Mouse (Mus musculus) forebrain, postnatal 0 days (tissue): ENCODE measurements around the gene Pnpla5. TPM values are rescaled to one million over a fixed set of nuclear protein-coding genes. Genes with fewer than 3 reads are reported as not detected.

Experiments used
- ATAC-seq: fragments of 200-750 bp; cut with Nextera tagmentation; 2 replicates; pipeline ENCODE4 v1.8.0; 2017; ENCODE audit warnings: mild to moderate bottlenecking, moderate library complexity
- DNase-seq: peaks from one replicate; pipeline ENCODE4 v3.0.0-alpha.2; 2015
- H3K27ac ChIP-seq: fragments of 300-500 bp; sonication (generic); 2 replicates; pipeline ENCODE4 v1.5.1; 2014; ENCODE audit warnings: low read depth, mild to moderate bottlenecking, antibody characterized with exemption, low read length, moderate library complexity, mixed read lengths
- H3K27me3 ChIP-seq: fragments of 300-500 bp; sonication (generic); 2 replicates; pipeline ENCODE4 v1.6.1; 2014; ENCODE audit warnings: mild to moderate bottlenecking, low read length, mixed read lengths; ENCODE audit not compliant: insufficient read depth
- H3K36me3 ChIP-seq: fragments of 300-500 bp; sonication (generic); 2 replicates; pipeline ENCODE4 v1.6.1; 2014; ENCODE audit warnings: mild to moderate bottlenecking, moderate library complexity; ENCODE audit not compliant: insufficient read depth
- H3K4me1 ChIP-seq: fragments of 300-500 bp; sonication (generic); 2 replicates; pipeline ENCODE4 v1.6.1; 2014; ENCODE audit warnings: antibody characterized with exemption; ENCODE audit not compliant: insufficient read depth
- H3K4me2 ChIP-seq: fragments of 300-500 bp; sonication (generic); 2 replicates; pipeline ENCODE4 v1.6.1; 2014; ENCODE audit warnings: low read depth, mild to moderate bottlenecking, moderate library complexity
- H3K4me3 ChIP-seq: fragments of 300-500 bp; sonication (generic); 2 replicates; pipeline ENCODE4 v1.5.1; 2014; ENCODE audit warnings: low read depth, low read length, mixed read lengths
- H3K9ac ChIP-seq: fragments of 300-500 bp; sonication (generic); 2 replicates; pipeline ENCODE4 v1.6.1; 2014; ENCODE audit warnings: mild to moderate bottlenecking
- H3K9me3 ChIP-seq: fragments of 300-500 bp; sonication (generic); 2 replicates; pipeline ENCODE4 v1.6.1; 2016; ENCODE audit warnings: low read length
- CTCF ChIP-seq: sonication (generic); IDR thresholded peaks from 2 replicates; pipeline ENCODE4 v1.5.1; 2016; ENCODE audit warnings: antibody characterized with exemption, control low read depth, low read depth
- WGBS: fragments of 180-500 bp; shearing (Covaris S2); extraction: QIAGEN DNeasy Blood & Tissue Kit; methylation state at CpG from one replicate; pipeline ENCODE4 v1.1.7; 2014; 5-methylcytosine and 5-hydroxymethylcytosine counted together
- polyA plus RNA-seq: library from polyadenylated mRNA; unstranded; fragments of >200 nt; fragmentation: Nextera tagmentation; extraction: Ambion mirVana; gene quantifications from 2 replicates; pipeline ENCODE4 v1.2.1, GENCODE M21; 2015
- total RNA-seq: library from RNA; depleted of rRNA; stranded (reverse); fragments of >200 nt; gene quantifications from 2 replicates; pipeline ENCODE4 v1.2.3, GENCODE M21; 2014; rRNA removed

Pnpla5 gene
- total RNA-seq: not detected in 2 replicates
- polyA plus RNA-seq: not detected in 2 replicates

DNA sequence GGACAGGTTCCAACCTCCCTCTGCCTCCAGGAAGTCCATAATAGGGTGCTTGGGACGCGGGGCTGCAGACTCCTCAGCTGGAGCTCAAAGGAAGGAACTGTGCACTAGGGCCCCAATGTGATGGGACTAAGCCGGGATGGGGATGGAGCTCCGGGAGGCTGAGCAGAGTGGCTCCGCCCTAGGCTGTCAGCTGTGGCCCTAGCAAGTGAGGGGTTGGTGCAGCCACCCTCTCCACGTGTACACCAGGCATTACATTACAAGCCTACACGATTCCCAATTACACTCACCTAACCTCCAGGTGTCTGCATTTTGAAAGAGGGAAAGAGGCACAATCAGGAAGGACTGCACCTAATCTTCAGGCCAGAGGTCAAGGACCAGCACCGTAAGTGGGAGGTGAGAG lies at the start of gene Pnpla5:
Gene Pnpla5 (minus strand): TSS at position 101 of the 400 bp plus-strand sequence.
- Histone ChIP-seq H3K27ac (no peak within 1 kb of the TSS), H3K4me2 (no peak within 1 kb of the TSS), H3K4me1 (no peaks in the 10 kb centered on the region), H3K27me3 (no peaks in the 10 kb centered on the region), H3K9me3 (no peaks in the 10 kb centered on the region), H3K36me3 (no peaks in the 10 kb centered on the region), H3K4me3 (no peak within 1 kb of the TSS), H3K9ac (no peak within 1 kb of the TSS)
- TF ChIP-seq CTCF: no peak
- ATAC-seq: no peak
- WGBS: 73% methylated on average over 8 of the region's 8 CpGs
- DNase-seq: no peak

DNA sequence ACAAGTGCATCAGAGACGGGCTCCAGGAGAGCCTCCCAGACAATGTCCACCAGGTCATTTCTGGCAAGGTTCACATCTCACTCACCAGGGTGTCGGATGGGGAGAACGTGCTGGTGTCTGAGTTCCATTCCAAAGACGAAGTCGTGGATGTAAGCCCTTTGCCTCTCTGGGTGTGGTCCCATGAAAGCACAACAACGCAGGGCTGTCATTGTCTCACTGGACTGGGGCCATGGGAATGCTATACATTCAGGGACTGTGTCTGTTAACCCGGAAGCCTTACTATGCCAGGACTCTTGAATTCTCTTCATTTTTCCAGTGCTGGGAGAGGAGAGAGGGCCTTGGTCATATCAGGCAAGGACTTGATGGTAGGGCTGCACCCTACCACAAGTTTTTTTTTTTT lies 48.2 kb upstream of the Pnpla5 start:
- TF ChIP-seq CTCF: no peak
- ATAC-seq (no peak), DNase-seq (no peak)
- Histone ChIP-seq H3K4me1 (peaks cover 12% of the 10 kb centered on the region), H3K9me3 (no peaks in the 10 kb centered on the region), H3K9ac (no peak overlapping the region), H3K36me3 (0 out of 2 replicates have a peak, but pooled peaks cover 3% of the 10 kb centered on the region), H3K27ac (no peak overlapping the region), H3K4me3 (no peak overlapping the region), H3K27me3 (no peaks in the 10 kb centered on the region), H3K4me2 (no peak overlapping the region)
- WGBS: 84% methylated on average over 7 of the region's 7 CpGs

DNA sequence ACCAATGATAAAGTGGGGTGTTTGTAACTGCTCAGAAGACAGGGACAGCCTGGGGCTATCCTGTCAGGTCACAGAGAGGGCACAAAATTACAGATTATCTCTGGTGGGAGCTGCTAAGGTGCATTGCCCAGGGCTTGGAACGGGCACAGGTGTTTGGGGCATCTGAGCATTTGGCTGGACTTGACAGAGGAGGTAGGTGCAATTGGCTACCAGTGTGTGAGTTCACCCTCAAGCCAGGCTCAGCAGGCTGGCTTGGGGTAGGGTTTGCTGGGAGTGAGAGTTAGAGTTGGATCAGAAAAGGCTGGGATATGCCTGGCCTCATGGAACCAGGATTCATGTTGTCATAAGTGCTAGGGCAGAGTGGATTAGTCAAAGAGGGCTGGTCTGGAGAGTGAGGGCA lies 46.5 kb upstream of the Pnpla5 start:
- 72% methylated on average over 1 of the region's 1 CpGs for WGBS

DNA sequence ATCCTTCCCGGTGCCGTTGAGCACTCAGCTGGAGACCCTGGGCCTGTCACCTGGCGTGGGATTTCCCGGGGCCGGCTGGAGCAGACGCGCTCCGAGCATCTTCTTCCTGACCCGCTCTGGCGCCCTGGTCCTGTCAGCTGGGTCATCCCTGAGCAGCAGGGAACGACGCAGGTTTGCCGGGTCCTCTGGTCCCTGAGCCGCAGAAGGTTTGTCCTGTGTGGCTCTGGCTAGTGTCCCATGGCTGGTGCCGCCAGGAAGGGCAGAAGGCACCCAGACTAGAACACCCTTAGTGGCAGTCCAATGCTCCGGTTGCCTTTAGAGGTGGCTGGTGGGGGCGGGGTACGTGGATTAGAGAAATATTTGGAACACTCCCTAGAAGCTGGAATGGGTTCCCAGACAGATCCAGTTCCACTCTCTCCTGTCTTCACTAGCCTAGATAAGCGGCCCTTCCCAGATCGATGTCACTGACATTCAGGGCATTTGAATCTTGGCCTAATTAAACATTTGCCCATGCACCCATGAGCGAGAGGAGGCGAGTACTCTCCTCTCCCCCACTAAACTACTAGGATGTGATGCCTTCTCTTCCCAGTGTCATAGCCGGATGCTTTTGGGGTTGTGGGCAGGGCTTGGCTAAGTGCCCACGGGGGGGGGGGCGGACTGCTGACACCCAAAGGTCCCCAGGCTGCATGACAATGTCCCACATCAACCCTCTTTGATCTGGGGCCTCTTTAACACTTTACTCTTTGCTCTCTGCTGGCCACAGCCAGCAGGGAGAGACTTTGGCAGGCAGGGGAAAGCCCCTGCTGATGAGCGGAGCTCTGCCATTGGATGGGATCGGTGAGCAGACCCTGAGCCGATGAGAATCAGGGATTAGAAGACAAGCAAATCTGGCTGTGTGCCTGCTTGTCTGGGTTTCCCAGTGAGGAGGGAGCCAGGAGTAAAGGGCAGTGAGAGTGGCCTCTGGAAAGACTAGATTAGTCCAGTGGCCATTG lies 45.5 kb upstream of the Pnpla5 start:
- DNase-seq: peak; percentile 74
- Histone ChIP-seq H3K9ac (peak overlapping the region; percentile 69), H3K4me2 (peak overlapping the region; percentile 65), H3K9me3 (no peaks in the 10 kb centered on the region), H3K4me1 (peaks cover 12% of the 10 kb centered on the region), H3K4me3 (peak overlapping the region; percentile 61), H3K36me3 (0 out of 2 replicates have a peak, but pooled peaks cover 3% of the 10 kb centered on the region), H3K27me3 (no peaks in the 10 kb centered on the region), H3K27ac (peak overlapping the region; percentile 77)
- TF ChIP-seq CTCF: peak; percentile 10; the same call in 1 of the 2 replicates
- WGBS: 2% methylated on average over 28 of the region's 28 CpGs
- peak; percentile 39 for ATAC-seq

More for the DNA sequence above, 46.5 kb upstream of the Pnpla5 start:
- DNase-seq: no peak
- H3K9me3 ChIP-seq: no peaks in the 10 kb centered on the region
- H3K4me2 ChIP-seq: peak overlapping the region; percentile 65; the same call in 1 of the 2 replicates
- H3K36me3 ChIP-seq: 0 out of 2 replicates have a peak, but pooled peaks cover 3% of the 10 kb centered on the region
- no peaks in the 10 kb centered on the region for H3K27me3 ChIP-seq
- H3K9ac ChIP-seq: no peak overlapping the region
- peaks cover 12% of the 10 kb centered on the region for H3K4me1 ChIP-seq
- no peak overlapping the region for H3K27ac ChIP-seq
- no peak for TF ChIP-seq CTCF
- no peak for ATAC-seq
- no peak overlapping the region for H3K4me3 ChIP-seq

DNA sequence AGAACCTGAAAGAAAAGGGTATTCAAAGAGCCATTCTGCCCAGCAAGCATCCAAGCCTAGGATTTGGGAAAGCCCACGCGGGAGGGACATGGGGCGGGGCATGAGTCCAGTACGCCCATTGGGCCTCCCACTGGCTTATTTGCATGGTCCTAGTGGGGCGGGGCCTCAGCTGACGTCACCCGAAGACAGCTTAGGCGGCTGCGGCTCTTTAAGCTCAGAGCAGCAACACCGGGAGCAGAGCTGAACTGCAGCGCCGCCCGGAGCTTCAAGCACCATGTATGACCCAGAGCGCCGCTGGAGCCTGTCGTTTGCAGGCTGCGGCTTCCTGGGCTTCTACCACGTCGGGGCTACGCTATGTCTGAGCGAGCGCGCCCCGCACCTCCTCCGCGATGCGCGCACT lies 44.6 kb upstream of the Pnpla5 start, which contains the start of gene Pnpla3:
Gene Pnpla3 (plus strand): TSS at position 238 of the 400 bp plus-strand sequence.
- Histone ChIP-seq H3K36me3 (0 out of 2 replicates have a peak, but pooled peaks cover 3% of the 10 kb centered on the region), H3K9ac (peak within 1 kb of the TSS; percentile 69), H3K4me1 (peaks cover 12% of the 10 kb centered on the region), H3K9me3 (no peaks in the 10 kb centered on the region), H3K4me3 (peak within 1 kb of the TSS; percentile 61), H3K27ac (peak within 1 kb of the TSS; percentile 77), H3K27me3 (no peaks in the 10 kb centered on the region), H3K4me2 (peak within 1 kb of the TSS; percentile 65)
- TF ChIP-seq CTCF: peak; percentile 62
- WGBS: 3% methylated on average over 28 of the region's 28 CpGs
- peak; percentile 98 for ATAC-seq
- peak; percentile 97 for DNase-seq

DNA sequence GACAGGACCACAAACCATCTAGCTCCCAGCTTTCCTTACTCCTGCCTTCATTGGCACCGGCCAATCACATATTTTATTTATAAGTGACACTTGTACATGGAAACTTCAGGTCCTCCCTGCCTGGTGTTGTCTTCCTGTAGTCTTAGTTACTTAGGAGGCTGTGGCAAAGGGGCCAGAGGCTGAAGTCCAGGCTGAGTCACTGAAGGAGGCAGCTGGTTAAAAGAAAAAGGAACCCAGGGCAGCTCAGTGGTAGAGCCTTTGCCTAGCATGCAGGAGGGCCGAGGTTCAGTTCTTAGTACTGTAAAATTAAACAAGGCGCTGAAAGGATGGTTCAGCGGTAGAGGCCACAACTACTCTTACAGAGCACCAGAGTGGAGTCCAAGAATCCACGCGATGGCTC lies 43.8 kb upstream of the Pnpla5 start:
- ATAC-seq (no peak), DNase-seq (no peak)
- peaks cover 12% of the 10 kb centered on the region for H3K4me1 ChIP-seq
- H3K36me3 ChIP-seq: 0 out of 2 replicates have a peak, but pooled peaks cover under 1% of the 10 kb centered on the region
- H3K27me3 ChIP-seq: no peaks in the 10 kb centered on the region
- H3K27ac ChIP-seq: no peak overlapping the region; the same call in 1 of the 2 replicates
- no peak for TF ChIP-seq CTCF
- no peak overlapping the region for H3K9ac ChIP-seq
- no peaks in the 10 kb centered on the region for H3K9me3 ChIP-seq
- H3K4me3 ChIP-seq: no peak overlapping the region
- WGBS: 67% methylated on average over 6 of the region's 6 CpGs
- peak overlapping the region; percentile 65 for H3K4me2 ChIP-seq
